Mouse (Mus musculus): Measurements from ENCODE around the gene Cyp1a2. TPM values are rescaled to one million over a fixed set of nuclear protein-coding genes. Genes with fewer than 3 reads are reported as not detected.

The Cyp1a2 gene
- polyA plus RNA-seq, 1 experiment from 2014 or later: not detected

DNA sequence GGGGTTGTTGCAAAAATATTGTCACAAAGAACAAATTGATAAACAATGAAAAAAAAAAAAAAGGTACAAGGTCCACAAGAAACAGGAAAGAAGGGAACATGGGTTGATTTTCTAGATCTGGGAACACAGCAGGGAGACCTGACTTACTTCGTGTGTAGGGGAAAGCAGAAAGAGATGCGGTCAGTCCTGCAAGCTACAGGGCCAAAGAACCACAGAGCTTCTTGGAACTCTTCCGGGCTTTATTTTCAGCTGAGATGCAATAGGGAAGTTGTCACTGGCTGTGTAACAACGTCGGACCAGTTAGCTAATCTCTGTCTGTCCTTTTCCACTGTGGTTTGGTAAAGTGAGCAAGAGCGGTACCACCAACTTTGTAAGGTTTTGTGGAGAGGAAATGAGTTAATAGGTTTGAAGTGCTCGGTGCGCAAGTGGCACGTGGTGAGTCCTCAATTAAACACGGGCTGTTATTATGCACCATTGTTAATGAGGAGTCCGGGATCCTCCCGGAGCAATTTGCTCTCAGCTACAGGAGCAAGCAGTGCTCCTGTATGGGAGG is 36.9 kb downstream of the Cyp1a2 start:
- no peak for TF ChIP-seq CTCF (IDR thresholded peaks at IDR 0.05; ENCODE audit: low read depth)
- Histone ChIP-seq H3K4me3 (ENCODE audit: low read depth, low read length) (no peak overlapping the region), H3K9ac (ENCODE audit: low read depth, low read length) (no peak overlapping the region), H3K4me2 (replicated peaks; ENCODE audit: low read depth) (no peak overlapping the region), H3K36me3 (ENCODE audit: control insufficient read depth, insufficient read depth) (peaks cover 2% of the 10 kb centered on the region; the same call in 1 of the 2 replicates), H3K27ac (ENCODE audit: low read depth, low read length) (peak overlapping the region; percentile 0; the same call in 1 of the 2 replicates), H3K4me1 (replicated peaks; ENCODE audit: control insufficient read depth, insufficient read depth, low read length) (peaks cover 18% of the 10 kb centered on the region), H3K27me3 (replicated peaks; ENCODE audit: control insufficient read depth, insufficient read depth, low read length) (no peaks in the 10 kb centered on the region), H3K9me3 (ENCODE audit: control insufficient read depth) (no peaks in the 10 kb centered on the region)
- WGBS: 42% methylated on average over 12 of the region's 12 CpGs
- ATAC-seq: no peak

DNA sequence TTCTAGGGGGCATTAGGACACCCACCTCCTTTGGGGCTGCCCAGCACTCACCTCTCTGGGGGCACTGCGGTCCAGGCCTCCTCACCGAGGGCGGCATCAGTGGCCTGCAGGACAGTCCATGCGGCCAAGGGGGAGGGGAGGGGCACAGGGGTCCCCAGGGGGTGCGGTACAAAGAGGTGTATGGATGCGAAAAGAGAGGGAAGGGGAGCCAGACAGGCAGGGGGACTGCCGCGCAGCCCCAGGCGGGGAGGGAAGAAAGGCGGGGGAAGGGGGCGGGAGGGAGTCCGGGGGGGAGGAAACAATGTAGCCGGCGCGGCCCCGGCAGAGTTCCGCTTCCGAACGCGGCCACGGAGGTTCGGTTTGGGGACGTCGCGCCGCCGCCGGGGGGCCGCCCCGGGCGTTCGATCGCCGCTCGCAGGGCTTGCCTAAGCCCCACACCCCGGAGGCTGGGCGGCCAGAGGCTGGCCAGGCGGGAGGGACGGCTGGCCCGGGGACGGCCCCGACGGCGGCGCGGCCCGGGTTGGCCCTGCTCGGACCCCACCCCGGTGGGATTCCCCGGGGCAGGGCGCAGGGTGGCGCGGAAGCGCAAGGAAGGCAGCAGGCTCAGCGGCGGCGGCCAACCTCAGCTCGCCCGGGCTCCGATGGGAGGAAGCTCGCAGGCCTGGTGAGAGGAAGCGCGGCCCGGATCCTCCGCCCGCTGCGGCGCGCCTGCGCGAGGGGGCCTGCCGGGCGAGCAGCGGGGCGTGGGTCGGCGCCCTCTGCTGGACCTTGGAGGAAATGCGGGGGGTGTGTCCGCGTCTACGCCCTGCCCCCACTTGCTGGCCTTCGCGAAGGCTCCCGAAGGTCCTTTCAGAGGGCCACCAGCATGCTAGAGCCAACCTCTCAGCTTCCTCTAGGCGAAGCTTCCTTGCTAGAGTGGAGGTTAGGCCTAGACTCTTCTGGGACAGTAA is 38.3 kb downstream of the Cyp1a2 start:
- Histone ChIP-seq H3K27ac (ENCODE audit: low read depth, low read length) (peak overlapping the region; percentile 96), H3K36me3 (ENCODE audit: control insufficient read depth, insufficient read depth) (peaks cover 5% of the 10 kb centered on the region; the same call in 1 of the 2 replicates), H3K4me3 (ENCODE audit: low read depth, low read length) (peak overlapping the region; percentile 85), H3K4me1 (replicated peaks; ENCODE audit: control insufficient read depth, insufficient read depth, low read length) (peaks cover 27% of the 10 kb centered on the region), H3K4me2 (replicated peaks; ENCODE audit: low read depth) (peak overlapping the region; percentile 85), H3K9me3 (ENCODE audit: control insufficient read depth) (no peaks in the 10 kb centered on the region), H3K9ac (ENCODE audit: low read depth, low read length) (peak overlapping the region; percentile 92), H3K27me3 (replicated peaks; ENCODE audit: control insufficient read depth, insufficient read depth, low read length) (no peaks in the 10 kb centered on the region)
- WGBS: 0% methylated on average over 79 of the region's 85 CpGs
- peak; percentile 97 for TF ChIP-seq CTCF (IDR thresholded peaks at IDR 0.05; ENCODE audit: low read depth)
- ATAC-seq: peak; percentile 82

DNA sequence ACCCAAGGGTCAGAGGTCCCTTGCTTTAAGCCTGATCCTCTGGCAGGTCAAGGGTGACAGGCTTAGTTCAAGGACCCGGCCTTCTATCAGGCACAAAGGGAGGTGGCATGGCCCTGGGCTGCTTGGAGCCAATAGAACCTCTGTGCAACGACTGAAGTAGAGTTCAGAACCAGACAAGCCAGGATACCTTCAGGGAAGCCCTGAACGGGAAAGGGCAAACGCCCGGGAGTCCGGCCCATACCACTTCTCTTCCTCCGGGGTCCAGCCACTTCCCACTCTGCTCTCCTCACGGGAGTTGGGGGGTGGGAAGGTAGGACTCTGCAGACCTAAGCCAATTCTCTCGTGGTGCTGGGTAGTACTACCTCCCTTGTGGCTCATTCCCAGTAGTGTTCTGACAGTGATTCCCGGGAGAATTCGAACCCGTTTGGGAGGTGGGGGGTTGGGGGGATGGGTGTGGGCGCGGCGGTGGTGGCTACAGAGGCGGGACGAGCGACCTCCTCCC is 39.0 kb downstream of the Cyp1a2 start:
- H3K36me3 ChIP-seq (ENCODE audit: control insufficient read depth, insufficient read depth): peaks cover 5% of the 10 kb centered on the region; the same call in 1 of the 2 replicates
- no peak for ATAC-seq
- peak overlapping the region; percentile 85 for H3K4me3 ChIP-seq (ENCODE audit: low read depth, low read length)
- H3K27ac ChIP-seq (ENCODE audit: low read depth, low read length): peak overlapping the region; percentile 96
- under 1% methylated on average over 18 of the region's 18 CpGs for WGBS
- H3K4me1 ChIP-seq (replicated peaks; ENCODE audit: control insufficient read depth, insufficient read depth, low read length): peaks cover 29% of the 10 kb centered on the region
- H3K9ac ChIP-seq (ENCODE audit: low read depth, low read length): peak overlapping the region; percentile 92
- peak overlapping the region; percentile 85 for H3K4me2 ChIP-seq (replicated peaks; ENCODE audit: low read depth)
- H3K9me3 ChIP-seq (ENCODE audit: control insufficient read depth): no peaks in the 10 kb centered on the region
- no peaks in the 10 kb centered on the region for H3K27me3 ChIP-seq (replicated peaks; ENCODE audit: control insufficient read depth, insufficient read depth, low read length)
- TF ChIP-seq CTCF (IDR thresholded peaks at IDR 0.05; ENCODE audit: low read depth): no peak

- ATAC-seq: no peak
- Histone ChIP-seq H3K27ac (ENCODE audit: low read depth, low read length) (0 out of 2 replicates have a peak overlapping the region, but pooled peaks have one; percentile 46), H3K36me3 (ENCODE audit: control insufficient read depth, insufficient read depth) (peaks cover 5% of the 10 kb centered on the region; the same call in 1 of the 2 replicates), H3K9ac (ENCODE audit: low read depth, low read length) (0 out of 2 replicates have a peak overlapping the region, but pooled peaks have one; percentile 92), H3K4me2 (replicated peaks; ENCODE audit: low read depth) (peak overlapping the region; percentile 85), H3K4me1 (replicated peaks; ENCODE audit: control insufficient read depth, insufficient read depth, low read length) (peaks cover 35% of the 10 kb centered on the region), H3K4me3 (ENCODE audit: low read depth, low read length) (peak overlapping the region; percentile 85), H3K27me3 (replicated peaks; ENCODE audit: control insufficient read depth, insufficient read depth, low read length) (no peaks in the 10 kb centered on the region), H3K9me3 (ENCODE audit: control insufficient read depth) (no peaks in the 10 kb centered on the region)
- TF ChIP-seq CTCF (IDR thresholded peaks at IDR 0.05; ENCODE audit: low read depth): no peak
- WGBS: 24% methylated on average over 7 of the region's 7 CpGs
Observed at GRCm38 (mm10) chr9:57643856-57644180, 39.7 kb downstream of the Cyp1a2 start.

DNA sequence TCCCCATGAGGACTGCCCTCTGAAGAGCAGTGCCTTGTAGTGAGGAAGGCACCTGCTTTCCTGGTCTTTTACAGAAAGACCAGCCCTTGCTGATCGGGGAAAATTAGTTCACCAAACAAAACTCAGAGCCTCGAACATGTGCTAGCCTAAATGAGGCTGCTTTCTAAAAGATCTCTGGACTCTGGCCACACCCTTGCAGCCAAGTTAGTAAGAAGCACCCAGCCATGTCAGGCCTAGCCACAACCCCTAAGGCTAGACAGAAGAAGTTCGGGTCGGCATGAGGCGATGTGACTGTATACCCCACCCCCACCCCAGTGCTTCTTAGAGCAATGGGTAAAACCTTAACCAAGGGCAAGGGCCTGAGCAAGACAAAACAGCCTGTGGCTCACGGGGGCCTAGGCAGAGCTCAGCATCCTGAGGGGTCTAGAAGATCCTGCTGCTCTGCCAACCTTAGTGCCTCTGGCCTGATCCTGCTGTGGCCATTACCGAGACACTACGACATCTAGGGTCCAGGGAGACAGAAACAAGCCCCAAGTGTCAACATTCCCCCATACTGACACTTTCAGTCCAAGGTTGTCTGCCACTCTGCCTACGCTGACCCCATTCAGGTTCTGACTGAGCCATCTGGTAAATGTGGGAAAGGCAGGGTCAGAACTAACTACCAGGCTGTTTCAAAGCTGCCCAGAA is 40.2 kb downstream of the Cyp1a2 start:
- H3K9ac ChIP-seq (ENCODE audit: low read depth, low read length): no peak overlapping the region
- ATAC-seq: no peak
- H3K4me2 ChIP-seq (replicated peaks; ENCODE audit: low read depth): peak overlapping the region; percentile 85
- H3K27me3 ChIP-seq (replicated peaks; ENCODE audit: control insufficient read depth, insufficient read depth, low read length): no peaks in the 10 kb centered on the region
- H3K9me3 ChIP-seq (ENCODE audit: control insufficient read depth): no peaks in the 10 kb centered on the region
- WGBS: 38% methylated on average over 9 of the region's 9 CpGs
- peak overlapping the region; percentile 46; the same call in 1 of the 2 replicates for H3K27ac ChIP-seq (ENCODE audit: low read depth, low read length)
- peaks cover 41% of the 10 kb centered on the region for H3K4me1 ChIP-seq (replicated peaks; ENCODE audit: control insufficient read depth, insufficient read depth, low read length)
- peaks cover 5% of the 10 kb centered on the region; the same call in 1 of the 2 replicates for H3K36me3 ChIP-seq (ENCODE audit: control insufficient read depth, insufficient read depth)
- no peak for TF ChIP-seq CTCF (IDR thresholded peaks at IDR 0.05; ENCODE audit: low read depth)
- peak overlapping the region; percentile 85 for H3K4me3 ChIP-seq (ENCODE audit: low read depth, low read length)

All from intestine, postnatal 0 days (tissue).